In genomic region chr13:32550113-32550512, GRCm38 (mm10) we compare ENCODE assay signal across 21 mouse cellular contexts.
DNase-seq lines count a peak whose midpoint lies in the region; ATAC-seq lines count a peak whose summit lies in the region.
"Had no signal": no experiment of that assay in that cellular context is flagged by ENCODE, and none has a peak within 500 bp of the region (broad histone marks: within the 10 kb centered on the region; RNA-seq: fewer than 3 reads in every experiment).

No protein-coding gene starts in this region.

- H3K36me3 ChIP-seq in lung, embryonic 16.5 days (ENCODE audit: control insufficient read depth, insufficient read depth, low read length), result no peaks in the 10 kb centered on the region
- H3K36me3 ChIP-seq: embryonic facial prominence, embryonic 12.5 days; forebrain, embryonic 12.5 days; heart, embryonic 15.5 days; hindbrain, embryonic 15.5 days had no signal

- ATAC-seq in lung, embryonic 16.5 days (ENCODE audit: low read depth), result 0 out of 2 replicates have a peak, but pooled peaks have one; percentile 27
- ATAC-seq: activated CD4-positive, CD25-positive, alpha-beta regulatory T cell, adult 4 months had no signal

- H3K4me3 ChIP-seq in lung, embryonic 16.5 days (ENCODE audit: low read length), result no peak overlapping the region
- H3K4me3 ChIP-seq: embryonic facial prominence, embryonic 12.5 days; forebrain, embryonic 12.5 days; gastrocnemius, adult 2 months; heart, adult 2 months; heart, embryonic 15.5 days; hindbrain, embryonic 15.5 days had no signal

- H3K9me3 ChIP-seq in lung, embryonic 16.5 days (ENCODE audit: control insufficient read depth, low read length), result no peaks in the 10 kb centered on the region
- H3K9me3 ChIP-seq: embryonic facial prominence, embryonic 12.5 days; forebrain, embryonic 12.5 days; heart, embryonic 15.5 days; hindbrain, embryonic 15.5 days had no signal

- no peak overlapping the region for H3K27ac ChIP-seq in lung, embryonic 16.5 days (ENCODE audit: low read length)
- H3K27ac ChIP-seq: embryonic facial prominence, embryonic 12.5 days; forebrain, embryonic 12.5 days; gastrocnemius, adult 2 months; heart, adult 2 months; heart, embryonic 15.5 days; hindbrain, embryonic 15.5 days had no signal

- no peak overlapping the region for H3K9ac ChIP-seq in lung, embryonic 16.5 days (ENCODE audit: low read length)
- H3K9ac ChIP-seq: embryonic facial prominence, embryonic 12.5 days; forebrain, embryonic 12.5 days; heart, embryonic 15.5 days; hindbrain, embryonic 15.5 days had no signal

- H3K4me1 ChIP-seq in lung, embryonic 16.5 days (replicated peaks; ENCODE audit: control insufficient read depth, insufficient read depth, low read length), result no peaks in the 10 kb centered on the region
- H3K4me1 ChIP-seq: forebrain, embryonic 12.5 days; heart, embryonic 15.5 days; hindbrain, embryonic 15.5 days had no signal

- WGBS in lung, embryonic 16.5 days, result 68% methylated on average over 3 of the region's 3 CpGs
- WGBS in large intestine, adult 2 months, result 46% methylated on average over 3 of the region's 3 CpGs

- no peaks in the 10 kb centered on the region for H3K27me3 ChIP-seq in lung, embryonic 16.5 days (ENCODE audit: control insufficient read depth, insufficient read depth, low read depth, low read length)
- H3K27me3 ChIP-seq: embryonic facial prominence, embryonic 12.5 days; forebrain, embryonic 12.5 days; heart, embryonic 15.5 days; hindbrain, embryonic 15.5 days had no signal

- no peak overlapping the region for H3K4me2 ChIP-seq in lung, embryonic 16.5 days (ENCODE audit: low read depth, low read length)
- H3K4me2 ChIP-seq: embryonic facial prominence, embryonic 12.5 days; forebrain, embryonic 12.5 days; heart, embryonic 11.5 days; heart, embryonic 15.5 days; hindbrain, embryonic 15.5 days had no signal

- DNase-seq in lung, postnatal 14 days, result no peak
- peak; percentile 74 for DNase-seq in urinary bladder, postnatal 14 days (ENCODE audit: low spot score)
- DNase-seq in urinary bladder, postnatal 10 days (ENCODE audit: low spot score), result no peak
- peak; percentile 29 for DNase-seq in large intestine, adult 2 months (ENCODE audit: low read depth, low spot score)
- no peak for DNase-seq in gastrocnemius, postnatal 25 days
- no peak for DNase-seq in thymus, postnatal 14 days
- DNase-seq: adrenal gland, postnatal 14 days; cerebellum, adult 11-12 months; cerebellum, adult 9-10 months; cerebellum, postnatal 25 days; gastrocnemius, adult 2 months; gastrocnemius, postnatal 36 days; heart, adult 2 months; heart, postnatal 36 days had no signal

Comparison
In these comparisons a context has a peak if more than half of its experiments do, and no peak if none do; other contexts are left out.
1. DNase-seq: peak in urinary bladder, postnatal 14 days (single experiment) and large intestine, adult 2 months (single experiment); none in lung, postnatal 14 days (single experiment), urinary bladder, postnatal 10 days (single experiment), gastrocnemius, postnatal 25 days (single experiment) and thymus, postnatal 14 days (single experiment).